Mouse (Mus musculus) small intestine, adult 2 months (tissue): Measurements from ENCODE around the gene Naa11.

Experiments used
- CTCF ChIP-seq: fragments of 200-500 bp; IDR thresholded peaks from 2 replicates; pipeline ENCODE4 v1.5.1; 2012; ENCODE audit warnings: low read depth, mild to moderate bottlenecking, control low read depth, inconsistent platforms, low read length, moderate library complexity, mixed read lengths; ENCODE audit not compliant: insufficient replicate concordance, insufficient read length; ENCODE audit errors: extremely low read depth
- POLR2A ChIP-seq: fragments of 200-500 bp; IDR thresholded peaks from 2 replicates; pipeline ENCODE4 v1.6.1; 2012; ENCODE audit warnings: low read depth, mild to moderate bottlenecking, control low read depth, inconsistent platforms, low read length, moderate library complexity

DNA sequence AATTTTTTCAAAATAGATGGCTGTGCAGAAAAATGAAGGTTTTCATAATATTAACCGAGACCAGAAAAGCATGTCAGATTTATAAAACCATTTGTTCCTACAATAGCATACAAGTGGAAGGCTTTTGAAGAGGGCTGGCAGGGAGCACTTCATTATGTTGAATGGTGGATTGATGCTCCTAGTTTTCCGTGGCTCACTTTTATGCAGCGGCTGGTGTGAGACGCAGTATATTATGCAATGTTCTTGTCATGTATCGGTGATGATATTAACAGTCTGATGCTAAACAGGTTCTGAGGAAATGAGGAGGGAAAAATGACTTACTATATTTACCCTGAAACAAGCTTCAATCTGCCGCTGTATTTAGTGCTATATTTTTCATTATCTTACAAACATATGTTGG lies 18.0 kb upstream of the Naa11 start:
- TF ChIP-seq CTCF (no peak), POLR2A (no peak)
